Comparison of ENCODE assay signal across 7 mouse cellular contexts in the genomic region with DNA sequence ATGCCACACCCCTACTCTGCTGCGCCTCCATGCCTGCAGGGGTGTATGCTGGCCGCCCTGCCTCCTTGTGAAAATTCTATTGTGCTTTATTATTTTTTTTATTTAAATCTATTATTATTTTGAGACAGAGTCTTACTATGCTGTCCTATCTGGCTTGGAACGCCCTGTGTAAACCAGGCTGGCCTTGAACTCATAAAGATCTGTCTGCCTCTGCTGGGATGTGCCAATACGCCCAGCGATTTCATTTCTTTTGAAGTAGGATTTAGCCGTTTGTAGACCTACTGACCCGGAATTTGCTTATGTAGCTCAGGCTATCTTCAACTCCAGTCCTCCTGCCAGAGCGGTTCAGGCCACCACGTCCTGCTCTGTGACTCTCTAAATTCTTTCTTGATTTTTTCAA. TPM values are rescaled to one million over a fixed set of nuclear protein-coding genes. Genes with fewer than 3 reads are reported as not detected.
A peak's percentile ranks its signal among the peaks of the same experiment; 100 is the strongest.
DNase-seq lines count a peak whose midpoint lies in the region; ATAC-seq and TF ChIP-seq lines count a peak whose summit lies in the region.

No protein-coding gene starts in this region.

- peak overlapping the region; percentile 89 for H3K4me2 ChIP-seq in kidney, embryonic 16.5 days (replicated peaks; ENCODE audit: low read depth, low read length)
- H3K4me2 ChIP-seq in kidney, embryonic 14.5 days (replicated peaks; ENCODE audit: low read depth, low read length), result no peak overlapping the region; the same call in 1 of the 2 replicates
- no peak overlapping the region for H3K4me2 ChIP-seq in forebrain, embryonic 11.5 days (ENCODE audit: low read depth, low read length, severe bottlenecking)
- H3K4me2 ChIP-seq in limb, embryonic 13.5 days (replicated peaks), result peak overlapping the region; percentile 71

- WGBS in kidney, embryonic 16.5 days, result 74% methylated on average over 9 of the region's 9 CpGs
- WGBS in kidney, embryonic 14.5 days, result 73% methylated on average over 9 of the region's 9 CpGs
- WGBS in forebrain, embryonic 11.5 days, result 65% methylated on average over 9 of the region's 9 CpGs
- 70% methylated on average over 9 of the region's 9 CpGs for WGBS in limb, embryonic 13.5 days

- in situ Hi-C loops in ES-E14 (cut with MboI; ENCODE audit: low sequenced_read_pairs in 2 of 2, unreplicated experiment in 2 of 2), result no loop called here

- ATAC-seq in kidney, embryonic 16.5 days (ENCODE audit: low FRiP score, low TSS enrichment), result no peak
- no peak for ATAC-seq in kidney, embryonic 14.5 days (ENCODE audit: low FRiP score, low TSS enrichment)
- 0 out of 2 replicates have a peak, but pooled peaks have one; percentile 16 for ATAC-seq in forebrain, embryonic 11.5 days (replicated peaks; ENCODE audit: low FRiP score)
- ATAC-seq in limb, embryonic 13.5 days (ENCODE audit: low FRiP score, low read depth), result no peak

- H3K4me1 ChIP-seq in kidney, embryonic 16.5 days (ENCODE audit: insufficient read depth, low read length), result peaks cover 30% of the 10 kb centered on the region
- H3K4me1 ChIP-seq in kidney, embryonic 14.5 days (ENCODE audit: control insufficient read depth, insufficient read depth, low read length), result 0 out of 2 replicates have a peak, but pooled peaks cover 3% of the 10 kb centered on the region
- H3K4me1 ChIP-seq in ES-E14 (ENCODE audit: control insufficient read depth in 2 of 2, insufficient read depth in 2 of 2, low read length in 2 of 2, poor library complexity in 1 of 2), result peaks cover 4 to 20% of the 10 kb centered on the region in 2 experiments; a peak in 3 of 4 replicates
- peaks cover 5% of the 10 kb centered on the region; the same call in 1 of the 2 replicates for H3K4me1 ChIP-seq in forebrain, embryonic 11.5 days (replicated peaks; ENCODE audit: control insufficient read depth, insufficient read depth, low read length)
- H3K4me1 ChIP-seq in limb, embryonic 13.5 days, result peaks cover 52% of the 10 kb centered on the region

- H3K4me3 ChIP-seq in kidney, embryonic 16.5 days (ENCODE audit: low read length), result no peak overlapping the region
- no peak overlapping the region for H3K4me3 ChIP-seq in kidney, embryonic 14.5 days (ENCODE audit: low read length)
- H3K4me3 ChIP-seq in ES-E14 (ENCODE audit: insufficient read depth in 1 of 2, low read depth in 1 of 2, low read length in 2 of 2, poor library complexity in 1 of 2, severe bottlenecking in 1 of 2), result peak overlapping the region in 1 of 2 experiments; percentile 87; a peak in 1 of 4 replicates
- no peak overlapping the region for H3K4me3 ChIP-seq in forebrain, embryonic 11.5 days (ENCODE audit: low read depth, low read length)
- peak overlapping the region; percentile 61 for H3K4me3 ChIP-seq in limb, embryonic 13.5 days

- no peaks in the 10 kb centered on the region for H3K27me3 ChIP-seq in kidney, embryonic 16.5 days (ENCODE audit: insufficient read depth, low read length)
- H3K27me3 ChIP-seq in kidney, embryonic 14.5 days (ENCODE audit: control insufficient read depth, insufficient read depth, low read length), result peaks cover 9% of the 10 kb centered on the region; the same call in 1 of the 2 replicates
- H3K27me3 ChIP-seq in forebrain, embryonic 11.5 days (ENCODE audit: control insufficient read depth, insufficient read depth, low read length), result peaks cover 5% of the 10 kb centered on the region; the same call in 1 of the 2 replicates
- H3K27me3 ChIP-seq in limb, embryonic 13.5 days, result peaks cover 17% of the 10 kb centered on the region

- no peak overlapping the region for H3K27ac ChIP-seq in kidney, embryonic 16.5 days (ENCODE audit: low read length)
- H3K27ac ChIP-seq in kidney, embryonic 14.5 days (ENCODE audit: low read depth, low read length), result no peak overlapping the region
- no peak overlapping the region; the same call in 1 of the 2 replicates for H3K27ac ChIP-seq in ES-E14 (ENCODE audit: insufficient read depth, low read depth, low read length, poor library complexity, severe bottlenecking)
- H3K27ac ChIP-seq in forebrain, embryonic 11.5 days (ENCODE audit: low read depth, low read length), result no peak overlapping the region
- peak overlapping the region; percentile 72 for H3K27ac ChIP-seq in limb, embryonic 13.5 days

- 0 out of 2 replicates have a peak overlapping the region, but pooled peaks have one; percentile 81 for H3K9ac ChIP-seq in kidney, embryonic 16.5 days (replicated peaks; ENCODE audit: low read length)
- no peak overlapping the region for H3K9ac ChIP-seq in kidney, embryonic 14.5 days (ENCODE audit: low read depth, low read length)
- peak overlapping the region; percentile 62; the same call in 1 of the 2 replicates for H3K9ac ChIP-seq in ES-E14 (ENCODE audit: insufficient read depth, low read depth, low read length, poor library complexity, severe bottlenecking)
- no peak overlapping the region for H3K9ac ChIP-seq in forebrain, embryonic 11.5 days (ENCODE audit: low read length)
- H3K9ac ChIP-seq in limb, embryonic 13.5 days, result no peak overlapping the region

- DNase-seq in ES-E14 (ENCODE audit: low read depth, low spot score), result no peak
- DNase-seq in forebrain, embryonic 11.5 days (ENCODE audit: low spot score), result no peak
- no peak for DNase-seq in frontal cortex, postnatal 36 days (ENCODE audit: low spot score in 2 of 2)
- DNase-seq in gastrocnemius, postnatal 4 days (ENCODE audit: low spot score in 2 of 2), result no peak

- H3K9me3 ChIP-seq in kidney, embryonic 16.5 days (ENCODE audit: low read length), result no peaks in the 10 kb centered on the region
- H3K9me3 ChIP-seq in kidney, embryonic 14.5 days (ENCODE audit: control insufficient read depth, low read length), result no peaks in the 10 kb centered on the region
- H3K9me3 ChIP-seq in ES-E14 (ENCODE audit: control insufficient read depth, insufficient read depth, low read depth, low read length), result no peaks in the 10 kb centered on the region
- no peaks in the 10 kb centered on the region for H3K9me3 ChIP-seq in forebrain, embryonic 11.5 days (ENCODE audit: control insufficient read depth, low read length)
- no peaks in the 10 kb centered on the region for H3K9me3 ChIP-seq in limb, embryonic 13.5 days

- H3K36me3 ChIP-seq in kidney, embryonic 16.5 days (ENCODE audit: insufficient read depth, low read length), result no peaks in the 10 kb centered on the region
- 0 out of 2 replicates have a peak, but pooled peaks cover 3% of the 10 kb centered on the region for H3K36me3 ChIP-seq in kidney, embryonic 14.5 days (ENCODE audit: control insufficient read depth, insufficient read depth, low read length)
- H3K36me3 ChIP-seq in ES-E14 (ENCODE audit: control insufficient read depth, insufficient read depth, low read length, poor library complexity, severe bottlenecking), result peaks cover 7% of the 10 kb centered on the region; the same call in 1 of the 2 replicates
- H3K36me3 ChIP-seq in forebrain, embryonic 11.5 days (ENCODE audit: control insufficient read depth, insufficient read depth, low read length), result no peaks in the 10 kb centered on the region
- no peaks in the 10 kb centered on the region for H3K36me3 ChIP-seq in limb, embryonic 13.5 days

TF ChIP-seq in ES-E14, 5 proteins besides CTCF, POLR2A, EP300 and RAD21:
- TF ChIP-seq ZNF384 (IDR thresholded peaks at IDR 0.05; ENCODE audit: low read depth, low read length), result no peak
- no peak for TF ChIP-seq CHD2 (IDR thresholded peaks at IDR 0.05; ENCODE audit: low read depth, low read length)
TF ChIP-seq in ES-E14: peak in this region for 0.

RNA-seq across cellular contexts. Expression of a gene that starts 0.8 kb away (rescaled TPM):
- polyA plus RNA-seq in kidney, embryonic 16.5 days (2015; fragmentation: Nextera tagmentation; extraction: Ambion mirVana), result 158 and 178 TPM in 2 replicates
- polyA plus RNA-seq in kidney, embryonic 14.5 days (2014; fragmentation: Nextera tagmentation; extraction: Ambion mirVana), result 116 and 118 TPM in 2 replicates
- 228 and 374 TPM in 2 replicates for total RNA-seq in ES-E14 (2012; rRNA removed)
- 40.5 and 47.4 TPM in 2 replicates for polyA plus RNA-seq in forebrain, embryonic 11.5 days (2014; fragmentation: Nextera tagmentation; extraction: Ambion mirVana)
- polyA plus RNA-seq in limb, embryonic 13.5 days (2015; fragmentation: Nextera tagmentation; extraction: Ambion mirVana), result 157 and 174 TPM in 2 replicates
- total RNA-seq in gastrocnemius, postnatal 4 days (2021), result 100 to 1,000 TPM in 1 of 2 experiments, 10 to 100 TPM in 1; 99.0 to 103 TPM

RNA-seq across cellular contexts. Expression of a gene that starts 51.2 kb away (rescaled TPM):
- polyA plus RNA-seq in kidney, embryonic 16.5 days (2015; fragmentation: Nextera tagmentation; extraction: Ambion mirVana), result 3.9 and 5.4 TPM in 2 replicates
- polyA plus RNA-seq in kidney, embryonic 14.5 days (2014; fragmentation: Nextera tagmentation; extraction: Ambion mirVana), result 2.4 and 5.2 TPM in 2 replicates
- 3.0 and 6.8 TPM in 2 replicates for total RNA-seq in ES-E14 (2012; rRNA removed)
- polyA plus RNA-seq in forebrain, embryonic 11.5 days (2014; fragmentation: Nextera tagmentation; extraction: Ambion mirVana), result 9.0 and 11.7 TPM in 2 replicates
- polyA plus RNA-seq in limb, embryonic 13.5 days (2015; fragmentation: Nextera tagmentation; extraction: Ambion mirVana), result 6.7 and 6.9 TPM in 2 replicates
- 10 to 100 TPM; 26.3 to 26.7 TPM for total RNA-seq in gastrocnemius, postnatal 4 days (2021)

Comparison
In these comparisons a context has a peak if more than half of its experiments do, and no peak if none do; other contexts are left out.
1. H3K4me2 ChIP-seq: peak in kidney, embryonic 16.5 days (single experiment) and limb, embryonic 13.5 days (single experiment); none in kidney, embryonic 14.5 days (single experiment) and forebrain, embryonic 11.5 days (single experiment).
2. H3K9ac ChIP-seq: peak in kidney, embryonic 16.5 days (single experiment) and ES-E14 (single experiment); none in kidney, embryonic 14.5 days (single experiment), forebrain, embryonic 11.5 days (single experiment) and limb, embryonic 13.5 days (single experiment).